ENCODE assay signal across 23 mouse cellular contexts in the genomic region with DNA sequence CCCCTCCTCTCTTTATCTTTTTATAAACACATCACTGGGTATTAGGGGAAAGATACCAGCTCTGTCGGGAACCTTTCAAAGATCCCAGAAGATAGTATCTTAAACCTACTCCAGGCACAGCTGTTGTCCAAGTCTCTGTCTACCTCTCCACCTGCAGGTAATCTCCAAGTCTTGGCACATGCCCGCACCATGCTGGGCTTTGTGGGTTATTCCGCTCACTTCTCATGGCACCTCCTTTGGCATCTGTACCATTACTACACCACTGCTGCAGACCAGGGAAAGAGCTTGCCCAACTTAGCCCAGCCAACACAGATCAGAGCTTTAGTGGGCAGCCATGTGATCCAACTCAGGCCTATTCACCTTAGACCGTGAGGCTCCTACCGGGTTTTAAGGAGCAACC.
DNase-seq lines count a peak whose midpoint lies in the region; ATAC-seq lines count a peak whose summit lies in the region.
"Had no signal": no experiment of that assay in that cellular context is flagged by ENCODE, and none has a peak within 500 bp of the region (broad histone marks: within the 10 kb centered on the region; RNA-seq: fewer than 3 reads in every experiment).

No protein-coding gene starts in this region.

- ATAC-seq in embryonic facial prominence, embryonic 15.5 days (ENCODE audit: insufficient number of reproducible peaks, low FRiP score, low TSS enrichment, low read depth), result no peak
- no peak for ATAC-seq in heart, embryonic 13.5 days (ENCODE audit: extremely low read depth, insufficient number of reproducible peaks, low FRiP score, low TSS enrichment)
- no peak for ATAC-seq in heart, embryonic 16.5 days (replicated peaks; ENCODE audit: extremely low read depth, insufficient read depth, low FRiP score)
- no peak for ATAC-seq in megakaryocyte, adult 5-6 weeks (ENCODE audit: poor library complexity, severe bottlenecking)
- ATAC-seq: activated CD4-positive, CD25-positive, alpha-beta regulatory T cell, adult 4 months; CD4-positive, CD25-positive, alpha-beta regulatory T cell, adult 4 months; Patski had no signal

- no peaks in the 10 kb centered on the region for H3K27me3 ChIP-seq in embryonic facial prominence, embryonic 15.5 days
- peaks cover 5% of the 10 kb centered on the region; the same call in 1 of the 2 replicates for H3K27me3 ChIP-seq in embryonic facial prominence, embryonic 10.5 days (replicated peaks; ENCODE audit: low read depth, poor library complexity, severe bottlenecking)
- no peaks in the 10 kb centered on the region for H3K27me3 ChIP-seq in heart, embryonic 13.5 days (replicated peaks)
- no peaks in the 10 kb centered on the region for H3K27me3 ChIP-seq in heart, embryonic 16.5 days (ENCODE audit: control insufficient read depth, insufficient read depth, low read length)
- H3K27me3 ChIP-seq: CH12.LX; embryonic facial prominence, embryonic 13.5 days; forebrain, embryonic 12.5 days; Patski had no signal

- DNase-seq in embryonic facial prominence, embryonic 10.5 days (ENCODE audit: low spot score), result no peak
- no peak for DNase-seq in heart, postnatal 36 days
- no peak for DNase-seq in heart, postnatal 25 days (ENCODE audit: low spot score)
- DNase-seq in fat pad, adult 2 months (ENCODE audit: extremely low read depth, low read depth, low spot score), result peak; percentile 74
- DNase-seq: adrenal gland, adult 8-10 months; adrenal gland, postnatal 36 days; B cell, adult 2 months; cerebellum, adult 11-12 months; cerebellum, adult 2 months; cerebellum, adult 9-10 months; cerebellum, postnatal 25 days had no signal

- no peak overlapping the region for H3K4me3 ChIP-seq in embryonic facial prominence, embryonic 15.5 days (replicated peaks)
- H3K4me3 ChIP-seq in embryonic facial prominence, embryonic 10.5 days, result no peak overlapping the region
- no peak overlapping the region for H3K4me3 ChIP-seq in heart, embryonic 13.5 days
- no peak overlapping the region for H3K4me3 ChIP-seq in heart, embryonic 16.5 days (ENCODE audit: low read length)
- H3K4me3 ChIP-seq: embryonic facial prominence, embryonic 13.5 days; forebrain, embryonic 10.5 days; forebrain, embryonic 12.5 days had no signal

- WGBS in embryonic facial prominence, embryonic 15.5 days, result 92% methylated on average over 5 of the region's 5 CpGs
- 94% methylated on average over 5 of the region's 5 CpGs for WGBS in embryonic facial prominence, embryonic 10.5 days
- 77% methylated on average over 5 of the region's 5 CpGs for WGBS in heart, embryonic 13.5 days
- WGBS in heart, embryonic 16.5 days, result 85% methylated on average over 5 of the region's 5 CpGs

- H3K36me3 ChIP-seq in embryonic facial prominence, embryonic 15.5 days, result no peaks in the 10 kb centered on the region
- H3K36me3 ChIP-seq in embryonic facial prominence, embryonic 10.5 days (replicated peaks), result no peaks in the 10 kb centered on the region
- no peaks in the 10 kb centered on the region for H3K36me3 ChIP-seq in heart, embryonic 13.5 days
- H3K36me3 ChIP-seq in heart, embryonic 16.5 days (ENCODE audit: control insufficient read depth, insufficient read depth), result no peaks in the 10 kb centered on the region
- H3K36me3 ChIP-seq: embryonic facial prominence, embryonic 13.5 days; forebrain, embryonic 10.5 days; forebrain, embryonic 12.5 days; G1E had no signal

- H3K27ac ChIP-seq in embryonic facial prominence, embryonic 15.5 days (replicated peaks), result peak overlapping the region; percentile 60
- H3K27ac ChIP-seq in embryonic facial prominence, embryonic 10.5 days (replicated peaks), result no peak overlapping the region
- peak overlapping the region; percentile 20; the same call in 1 of the 2 replicates for H3K27ac ChIP-seq in heart, embryonic 13.5 days (replicated peaks)
- H3K27ac ChIP-seq in heart, embryonic 16.5 days (ENCODE audit: low read length), result peak overlapping the region; percentile 30; the same call in 1 of the 2 replicates
- H3K27ac ChIP-seq: forebrain, embryonic 10.5 days had no signal

- no peak overlapping the region for H3K9ac ChIP-seq in embryonic facial prominence, embryonic 15.5 days
- no peak overlapping the region for H3K9ac ChIP-seq in heart, embryonic 13.5 days
- H3K9ac ChIP-seq in heart, embryonic 16.5 days (ENCODE audit: low read length), result no peak overlapping the region
- H3K9ac ChIP-seq: forebrain, embryonic 12.5 days had no signal

- H3K4me1 ChIP-seq in embryonic facial prominence, embryonic 15.5 days, result peaks cover 26% of the 10 kb centered on the region
- peaks cover 11% of the 10 kb centered on the region for H3K4me1 ChIP-seq in embryonic facial prominence, embryonic 10.5 days
- H3K4me1 ChIP-seq in heart, embryonic 13.5 days, result peaks cover 16% of the 10 kb centered on the region
- H3K4me1 ChIP-seq in heart, embryonic 16.5 days (ENCODE audit: control insufficient read depth, insufficient read depth, low read length), result 0 out of 2 replicates have a peak, but pooled peaks cover 4% of the 10 kb centered on the region

- H3K4me2 ChIP-seq in embryonic facial prominence, embryonic 15.5 days (replicated peaks), result no peak overlapping the region
- H3K4me2 ChIP-seq in heart, embryonic 13.5 days, result no peak overlapping the region
- no peak overlapping the region for H3K4me2 ChIP-seq in heart, embryonic 16.5 days (ENCODE audit: low read depth, low read length)

- intact Hi-C loops in heart, postnatal 36 days (cut with DNase I), result no loop called here
- intact Hi-C loops in heart, postnatal 25 days (cut with DNase I), result no loop called here

- H3K9me3 ChIP-seq in embryonic facial prominence, embryonic 15.5 days (replicated peaks), result no peaks in the 10 kb centered on the region
- H3K9me3 ChIP-seq in embryonic facial prominence, embryonic 10.5 days, result no peaks in the 10 kb centered on the region
- H3K9me3 ChIP-seq in heart, embryonic 13.5 days, result no peaks in the 10 kb centered on the region
- H3K9me3 ChIP-seq in heart, embryonic 16.5 days (replicated peaks; ENCODE audit: control insufficient read depth, low read length), result no peaks in the 10 kb centered on the region
- H3K9me3 ChIP-seq: embryonic facial prominence, embryonic 13.5 days; forebrain, embryonic 10.5 days; forebrain, embryonic 12.5 days; G1E had no signal
